Mouse (Mus musculus) urinary bladder, postnatal 10 days (tissue): ENCODE results near the gene Cct3.
A peak's percentile ranks its signal among the peaks of the same experiment; 100 is the strongest.
"Not testable (repeated sequence)": the region's sequence is repeated elsewhere in the genome, so short reads cannot be mapped to it uniquely, and the experiment has no call there.

Experiments
- DNase-seq: peaks from one replicate; pipeline ENCODE4 v3.0.0; 2022; ENCODE audit warnings: low spot score

Gene Cct3

GRCm38 (mm10) chr3:88361612-88362313 is 64.8 kb downstream of the Cct3 start:
- DNase-seq = no peak

- no peak for DNase-seq
Measured at GRCm38 (mm10) chr3:88363700-88364099, 66.8 kb downstream of the Cct3 start.

- DNase-seq = peak; percentile 47
Measured at GRCm38 (mm10) chr3:88364337-88364736, 67.4 kb downstream of the Cct3 start, which contains the start of gene Paqr6. Gene Paqr6, plus strand, starts transcription at chr3:88364584.

- DNase-seq = no peak
Measured at GRCm38 (mm10) chr3:88365705-88366361, 68.9 kb downstream of the Cct3 start.

GRCm38 (mm10) chr3:88366830-88367428 is 70.0 kb downstream of the Cct3 start:
- not testable (repeated sequence) for DNase-seq

- not testable (repeated sequence) for DNase-seq
Measured at GRCm38 (mm10) chr3:88367517-88367916, 70.6 kb downstream of the Cct3 start.

GRCm38 (mm10) chr3:88368511-88368910 is 71.6 kb downstream of the Cct3 start:
- DNase-seq = not testable (repeated sequence)
